Mouse (Mus musculus): ENCODE data around the gene Utrn. TPM values are rescaled to one million over a fixed set of nuclear protein-coding genes. Genes with fewer than 3 reads are reported as not detected.

The Utrn gene
- polyA plus RNA-seq, 1 experiment from 2014 or later: 11.5 TPM

GRCm38 (mm10) chr10:12339005-12339703, 530.0 kb downstream of the Utrn start:
- H3K4me3 ChIP-seq (ENCODE audit: inconsistent target): no peak overlapping the region
- H3K27ac ChIP-seq: no peak overlapping the region
- WGBS (ENCODE audit: missing documents): 83% methylated on average over 9 of the region's 9 CpGs
- H3K36me3 ChIP-seq (ENCODE audit: inconsistent target): no peaks in the 10 kb centered on the region
- H3K79me2 ChIP-seq (ENCODE audit: inconsistent target): no peaks in the 10 kb centered on the region

Other genes starting within 250 kb of the Utrn start
- 2.3 to 4.3 TPM (median 3.1 TPM) in 3 replicates for gene Stx11, start 94.9 kb upstream of the Utrn start, polyA plus RNA-seq (2018)
- 3.1 to 18.1 TPM (median 12.3 TPM) in 3 replicates for gene Sf3b5, start 136.0 kb upstream of the Utrn start, polyA plus RNA-seq (2018)
- 0.06 to 0.16 TPM in 2 of 3 replicates, not detected in the other for gene Plagl1, start 191.1 kb upstream of the Utrn start, polyA plus RNA-seq (2018)